Mouse (Mus musculus) G1E-ER4 (cell line): Measurements from ENCODE around the gene Map3k6. TPM values are rescaled to one million over a fixed set of nuclear protein-coding genes. Genes with fewer than 3 reads are reported as not detected.
A peak's percentile ranks its signal among the peaks of the same experiment; 100 is the strongest.

Experiments used
- GATA1 ChIP-seq: IDR thresholded peaks from one replicate; pipeline ENCODE4 v1.8.0; 2012; ENCODE audit warnings: low read length, inconsistent platforms
- polyA plus RNA-seq: library from polyadenylated mRNA; stranded (reverse); fragments of >175 nt; gene quantifications from 2 replicates; pipeline ENCODE4 v1.2.3, GENCODE M21; 2012

The Map3k6 gene
- polyA plus RNA-seq, 1 experiment: 51.8 TPM

DNA sequence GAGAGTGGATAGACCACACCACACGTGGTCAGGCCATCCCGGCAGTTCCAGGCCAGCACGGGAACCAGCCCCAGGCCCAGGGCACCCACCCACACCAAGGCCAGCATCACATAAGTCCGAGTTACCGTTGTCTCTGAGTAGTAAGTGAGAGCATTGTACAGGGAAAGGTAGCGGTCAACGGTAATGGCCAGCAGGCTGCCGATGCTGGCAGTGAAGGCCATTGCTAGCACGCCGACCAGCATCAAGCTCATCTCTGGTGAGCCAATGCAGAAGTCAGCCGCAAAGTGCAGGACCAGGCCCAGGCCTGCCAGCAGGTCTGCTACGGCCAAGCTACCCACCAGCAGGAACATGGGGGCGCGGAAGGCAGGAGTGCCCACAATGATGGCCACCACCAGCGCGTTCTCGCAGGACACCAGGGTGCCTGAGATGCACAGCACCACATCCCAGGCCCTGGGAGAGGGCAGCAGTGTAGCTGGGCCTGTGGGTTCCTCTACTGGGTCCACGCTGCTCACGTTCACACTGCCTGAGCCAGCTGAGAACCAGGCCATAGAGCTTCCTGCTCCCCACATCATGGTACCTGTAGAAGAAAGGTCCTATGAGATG lies 29.7 kb upstream of the Map3k6 start:
- no peak for TF ChIP-seq GATA1

- no peak for TF ChIP-seq GATA1
Measured at GRCm38 (mm10) chr4:133211751-133212561, 28.7 kb upstream of the Map3k6 start, which contains the start of the genes Cd164l2 and Gpr3. Gene Cd164l2, plus strand, starts transcription at chr4:133212131. Gene Gpr3, minus strand, starts transcription at chr4:133212536.

- TF ChIP-seq GATA1: no peak
Measured at GRCm38 (mm10) chr4:133212562-133213267, 27.9 kb upstream of the Map3k6 start.

- TF ChIP-seq GATA1: no peak
Measured at GRCm38 (mm10) chr4:133213268-133213590, 27.4 kb upstream of the Map3k6 start.

DNA sequence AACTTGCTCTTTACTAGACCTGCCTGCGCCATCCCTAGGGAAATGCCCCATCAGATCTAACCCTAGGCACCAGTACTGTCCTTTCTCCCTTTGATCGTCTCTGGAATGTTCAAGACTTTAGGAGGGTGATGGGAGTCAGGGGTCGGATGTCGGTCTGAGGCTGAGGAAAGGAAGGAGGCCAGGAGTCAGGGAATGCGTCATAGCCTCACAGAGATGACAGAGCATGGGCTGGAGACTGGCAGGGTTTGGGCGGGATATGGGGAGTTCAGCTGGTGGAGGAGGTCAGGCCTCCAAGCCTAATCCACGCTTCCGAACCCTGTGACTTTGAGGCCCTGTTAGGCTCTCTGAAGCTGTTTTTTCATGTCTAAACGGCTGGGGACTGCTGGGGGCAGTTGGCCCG lies 27.0 kb upstream of the Map3k6 start:
- TF ChIP-seq GATA1: no peak

DNA sequence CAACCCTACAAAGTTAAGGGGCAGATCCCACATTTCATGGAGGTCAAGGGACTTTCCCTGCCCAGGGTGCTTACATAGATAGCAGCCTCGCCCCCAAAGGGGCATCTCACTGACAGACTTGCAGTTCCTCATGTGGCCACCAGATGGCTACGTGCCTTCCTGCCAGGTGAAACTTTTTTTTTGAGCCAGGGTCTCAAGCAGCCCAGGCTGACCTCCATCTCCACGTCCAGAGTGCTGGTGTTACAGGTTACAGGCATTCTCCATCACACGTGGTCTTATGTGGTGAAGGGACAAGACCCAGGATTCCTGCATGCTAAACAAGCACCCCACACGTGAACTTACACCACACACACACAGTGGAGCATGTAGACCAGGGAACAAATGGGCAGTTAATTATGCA lies 23.0 kb upstream of the Map3k6 start:
- TF ChIP-seq GATA1: no peak

- TF ChIP-seq GATA1: no peak
Measured at GRCm38 (mm10) chr4:133218745-133219144, 21.9 kb upstream of the Map3k6 start.

DNA sequence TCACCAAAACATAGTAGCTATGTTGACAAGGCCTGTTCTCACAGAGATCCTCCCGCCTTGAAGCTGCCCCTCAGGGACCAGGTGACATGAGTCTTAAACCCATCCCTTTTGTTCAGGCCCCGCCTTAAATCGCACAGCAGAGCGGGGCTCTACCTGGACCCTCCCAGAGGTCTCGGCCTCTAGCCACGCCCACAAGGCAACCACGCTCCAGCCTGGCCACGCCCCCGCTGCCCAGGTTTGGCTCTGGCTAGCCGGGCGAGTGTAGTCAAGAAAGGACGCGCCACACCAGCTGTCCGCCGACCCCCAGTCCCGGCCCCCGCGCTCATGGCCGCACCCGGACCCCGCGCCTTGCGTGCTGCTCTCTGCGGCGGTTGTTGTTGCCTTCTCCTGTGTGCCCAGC lies 20.0 kb upstream of the Map3k6 start:
- TF ChIP-seq GATA1: no peak

- TF ChIP-seq GATA1: no peak
Measured at GRCm38 (mm10) chr4:133221701-133222100, 18.9 kb upstream of the Map3k6 start.

DNA sequence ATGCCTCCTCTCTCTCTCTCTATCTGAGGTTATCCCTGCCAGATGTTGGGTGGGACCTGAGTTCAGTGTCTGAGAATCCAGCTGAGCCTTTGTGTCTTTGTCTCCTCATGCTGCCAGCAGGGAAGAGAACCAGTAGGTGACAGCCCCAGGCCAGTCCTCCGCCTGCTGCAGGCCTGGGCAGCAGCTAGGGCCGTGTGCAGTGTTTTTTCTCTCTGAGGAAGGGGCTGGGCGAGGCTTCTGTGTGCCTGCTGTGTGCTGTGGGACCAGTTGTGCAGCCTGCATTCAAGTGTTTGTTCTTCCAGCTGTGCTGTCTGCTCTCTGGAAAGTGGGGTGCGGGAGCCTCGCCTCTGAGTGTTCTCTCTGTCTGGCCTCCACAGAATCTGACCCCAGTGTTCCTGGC lies 16.7 kb upstream of the Map3k6 start:
- no peak for TF ChIP-seq GATA1

DNA sequence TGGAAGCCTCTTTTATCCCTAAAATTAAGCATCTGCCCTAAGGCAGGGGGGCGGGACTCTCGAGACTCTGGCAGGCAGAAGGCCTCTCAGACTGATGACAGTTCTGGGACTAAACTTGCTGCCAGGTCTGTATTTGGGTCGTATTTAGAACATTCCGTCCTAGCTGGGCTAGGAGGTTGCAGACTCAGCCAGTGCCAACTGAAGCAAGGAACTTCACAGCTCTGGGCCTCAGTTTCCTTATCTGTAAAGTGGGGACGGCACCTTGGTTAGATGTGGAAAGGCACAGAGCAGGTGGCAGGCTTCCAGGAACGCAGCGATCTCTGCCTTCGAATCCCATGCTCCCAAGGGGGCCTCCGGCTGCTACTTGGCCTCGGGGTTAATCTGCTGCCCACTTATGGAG lies 14.5 kb upstream of the Map3k6 start:
- TF ChIP-seq GATA1: no peak

- no peak for TF ChIP-seq GATA1
Measured at GRCm38 (mm10) chr4:133227636-133228035, 13.0 kb upstream of the Map3k6 start.

DNA sequence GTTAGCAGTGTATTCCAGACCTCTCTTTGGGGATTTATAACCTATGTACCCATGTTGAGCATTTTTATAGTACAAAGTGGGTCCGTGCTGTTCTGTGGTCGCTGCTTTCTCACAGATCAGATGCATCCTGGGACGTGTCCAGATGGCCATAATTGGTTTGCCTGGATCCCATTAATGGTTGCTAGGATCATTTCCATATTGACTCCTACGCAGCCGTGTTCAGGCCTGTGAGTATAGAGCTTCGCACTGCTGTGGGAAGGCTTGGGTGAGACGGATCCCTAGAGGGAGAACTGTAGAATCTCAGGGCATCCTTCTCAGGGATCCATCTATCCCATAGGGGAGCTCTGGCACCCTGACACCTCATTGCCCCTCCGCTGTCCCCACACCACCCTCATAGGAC lies 11.0 kb upstream of the Map3k6 start:
- no peak for TF ChIP-seq GATA1

DNA sequence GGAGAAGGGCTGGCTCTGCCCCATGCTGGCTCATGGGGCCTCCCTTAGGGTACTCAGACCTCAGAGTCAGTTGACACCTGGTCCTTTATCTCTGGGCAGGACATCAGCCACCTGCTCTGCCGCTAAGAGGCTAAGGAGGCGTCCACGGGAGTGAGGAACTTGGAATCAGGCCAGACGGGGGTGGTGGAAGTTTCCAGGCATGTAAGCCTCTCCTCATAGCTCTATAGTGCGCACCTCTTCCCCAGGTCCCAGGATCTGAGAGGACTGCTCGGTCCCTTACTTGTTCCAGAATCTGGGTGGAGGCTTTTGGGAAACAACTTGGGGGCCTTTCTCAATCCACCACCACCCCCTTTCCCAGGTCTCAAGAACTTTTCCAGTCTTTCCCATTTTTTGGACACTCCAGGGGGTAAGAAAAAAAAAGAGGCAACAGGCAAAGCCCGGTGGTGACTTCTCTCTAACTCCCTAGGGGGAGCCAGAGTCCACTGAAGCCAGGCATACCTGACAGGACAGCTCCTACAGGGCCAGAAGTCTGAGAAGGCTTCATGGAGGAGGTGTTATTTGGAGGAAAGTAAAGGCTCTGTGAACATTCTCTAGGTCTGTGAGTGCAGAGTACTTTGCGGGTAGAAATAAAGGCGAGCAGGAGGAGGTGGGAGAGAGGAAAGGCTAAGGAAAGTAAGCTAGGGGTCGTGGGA lies 7.2 kb upstream of the Map3k6 start:
- no peak for TF ChIP-seq GATA1

DNA sequence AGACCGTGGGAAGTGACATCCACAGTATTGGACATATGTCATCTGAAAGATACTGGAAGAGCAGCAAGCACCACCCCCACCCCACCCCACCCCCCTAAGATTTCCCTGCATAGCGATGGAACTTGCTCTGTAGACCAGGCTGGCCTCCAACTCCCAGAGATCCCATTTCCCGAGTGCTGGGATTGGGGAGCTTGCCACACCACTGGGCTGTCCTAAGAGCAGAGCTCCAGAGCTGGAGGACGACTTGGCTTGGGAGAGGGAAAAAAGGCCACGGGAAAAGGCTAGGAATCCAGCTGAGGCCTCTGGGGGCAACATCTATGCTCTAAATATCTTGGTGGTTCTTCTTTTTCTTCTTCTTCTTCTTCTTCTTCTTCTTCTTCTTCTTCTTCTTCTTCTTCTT lies 5.8 kb upstream of the Map3k6 start:
- TF ChIP-seq GATA1: no peak

DNA sequence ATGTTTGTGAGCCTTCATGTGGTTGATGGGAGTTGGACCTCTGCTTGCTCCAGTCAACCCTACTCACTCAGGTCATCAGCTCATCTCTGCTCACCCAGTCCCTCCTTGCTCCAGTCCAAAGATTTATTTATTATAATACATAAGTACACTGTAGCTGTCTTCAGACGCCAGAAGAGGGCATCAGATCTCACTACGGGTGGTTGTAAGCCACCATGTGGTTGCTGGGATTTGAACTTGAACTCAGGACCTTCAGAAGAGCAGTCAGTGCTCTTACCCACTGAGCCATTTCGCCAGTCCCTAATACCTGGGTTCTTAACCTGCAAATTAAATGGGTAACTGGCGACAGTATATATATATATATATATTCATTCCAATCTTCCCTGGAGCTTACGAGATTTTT lies 5.2 kb upstream of the Map3k6 start:
- TF ChIP-seq GATA1: no peak

DNA sequence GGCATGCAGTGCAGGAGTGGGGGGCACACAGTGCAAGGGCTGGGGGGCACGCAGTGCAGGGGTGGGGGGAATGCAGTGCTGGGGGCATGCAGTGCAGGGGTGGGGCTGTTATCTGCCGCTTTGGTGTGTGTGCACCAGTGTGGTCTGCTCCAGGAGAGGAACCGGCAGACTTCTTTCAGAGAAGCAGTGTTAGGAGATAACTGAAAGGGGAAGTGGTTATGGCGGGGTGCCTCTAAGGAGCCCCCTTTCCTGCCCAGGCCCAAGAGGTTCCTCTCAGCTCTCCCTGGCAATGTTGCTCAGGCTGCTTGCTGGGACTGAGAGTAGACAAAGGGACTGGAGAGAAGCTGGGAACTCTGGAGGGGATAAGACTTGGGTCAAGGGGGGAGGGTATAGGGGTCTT lies 2.7 kb upstream of the Map3k6 start:
- peak; percentile 34 for TF ChIP-seq GATA1
